Mouse (Mus musculus) fat pad, adult 2 months (tissue): Measurements from ENCODE around the gene Eif6.
A peak's percentile ranks its signal among the peaks of the same experiment; 100 is the strongest.
"Not testable (repeated sequence)": the region's sequence is repeated elsewhere in the genome, so short reads cannot be mapped to it uniquely, and the experiment has no call there.

Experiments used
- DNase-seq: peaks from one replicate; pipeline ENCODE4 v3.0.0-alpha.2; 2011; ENCODE audit warnings: low read depth, low spot score; ENCODE audit errors: extremely low read depth

Gene Eif6

GRCm38 (mm10) chr2:155826630-155827424 is at the start of gene Eif6:
Eif6 (minus strand) TSS chr2:155826925.
- no peak for DNase-seq

DNA sequence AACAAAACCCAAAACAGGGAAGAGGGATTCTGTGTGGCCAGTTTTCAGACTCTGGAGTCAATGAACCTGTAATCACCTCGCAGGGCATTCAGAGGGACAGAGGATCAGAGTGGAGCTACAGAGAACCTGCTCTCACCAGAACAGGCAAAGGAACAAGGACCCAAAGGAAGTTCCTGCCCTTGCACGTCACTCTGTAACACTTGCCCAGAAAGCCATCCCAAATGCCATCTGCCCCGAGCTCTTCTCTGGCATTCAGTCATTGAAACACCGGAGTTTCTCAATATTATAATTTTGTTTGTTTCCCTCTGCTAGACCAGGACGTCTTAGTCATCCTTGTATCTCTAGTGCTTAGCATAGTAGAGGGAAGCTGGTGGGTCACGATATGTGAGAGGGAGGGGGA is 46.9 kb upstream of the Eif6 start:
- DNase-seq: no peak

DNA sequence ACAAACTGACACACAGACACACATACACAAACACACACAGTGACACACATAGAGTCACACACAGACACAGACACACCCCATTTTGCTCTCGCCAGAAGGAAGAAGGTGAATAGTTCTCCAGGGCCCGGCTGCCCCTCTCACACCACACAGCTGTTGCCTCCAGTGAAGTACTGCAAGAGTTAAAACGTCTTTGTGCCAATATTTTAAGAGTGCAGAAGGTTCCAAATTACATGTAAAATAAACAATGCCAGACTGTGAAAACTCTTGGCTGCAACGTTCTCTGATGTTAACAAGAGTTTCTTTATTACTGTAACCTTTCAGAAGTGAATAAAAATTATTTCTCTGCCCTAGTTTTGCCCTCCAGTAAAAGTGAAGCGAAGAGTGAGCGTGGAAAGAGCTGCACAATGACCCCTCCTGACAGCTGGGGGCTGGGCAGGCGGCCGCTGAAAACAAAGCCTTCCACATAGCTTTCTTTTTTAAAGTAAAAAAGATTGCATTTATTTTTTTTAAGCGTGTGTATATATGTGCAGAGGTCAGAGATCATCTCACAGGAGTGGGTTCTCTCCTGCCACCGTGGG is 46.3 kb upstream of the Eif6 start:
- DNase-seq: no peak

GRCm38 (mm10) chr2:155872486-155872885 is 45.8 kb upstream of the Eif6 start:
- no peak for DNase-seq

DNA sequence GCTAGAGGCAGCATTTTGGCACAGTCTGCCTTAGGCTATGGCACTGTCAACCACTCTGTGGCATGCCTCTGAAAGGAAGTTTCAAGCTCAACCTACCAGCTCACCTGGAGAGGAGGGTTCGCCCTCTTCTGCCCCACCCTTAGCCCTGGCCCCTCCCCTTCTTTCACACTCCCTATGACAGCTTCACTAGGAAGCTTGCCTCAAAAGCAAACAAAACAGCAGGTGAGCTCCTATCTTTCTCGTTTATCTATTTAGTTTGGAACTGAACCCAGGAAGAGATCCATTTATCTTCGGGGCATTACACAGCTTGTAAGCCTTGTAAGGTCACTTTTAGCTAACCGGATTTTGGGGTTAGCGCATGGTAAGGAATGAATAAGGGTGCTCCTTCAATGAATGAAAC is 43.0 kb upstream of the Eif6 start:
- DNase-seq: peak; percentile 81

DNA sequence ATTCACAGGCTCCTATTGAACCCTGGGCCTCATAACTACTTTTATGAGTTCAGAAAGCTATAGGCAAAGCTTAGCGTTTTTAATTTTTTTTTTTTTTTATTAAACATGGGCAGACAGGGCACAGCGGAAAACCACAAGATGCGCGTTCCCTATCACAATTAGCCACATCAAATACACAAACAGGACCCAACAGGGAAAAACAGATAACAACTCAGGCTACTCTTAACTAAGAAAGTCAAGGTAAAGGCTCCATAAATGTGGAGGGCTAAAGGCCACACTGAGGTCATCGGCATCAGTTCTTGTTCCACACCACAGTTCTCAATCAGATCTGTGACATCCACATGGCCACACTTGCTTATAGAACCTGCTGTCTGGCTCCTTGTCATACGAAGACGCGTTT is 41.6 kb upstream of the Eif6 start:
- no peak for DNase-seq

DNA sequence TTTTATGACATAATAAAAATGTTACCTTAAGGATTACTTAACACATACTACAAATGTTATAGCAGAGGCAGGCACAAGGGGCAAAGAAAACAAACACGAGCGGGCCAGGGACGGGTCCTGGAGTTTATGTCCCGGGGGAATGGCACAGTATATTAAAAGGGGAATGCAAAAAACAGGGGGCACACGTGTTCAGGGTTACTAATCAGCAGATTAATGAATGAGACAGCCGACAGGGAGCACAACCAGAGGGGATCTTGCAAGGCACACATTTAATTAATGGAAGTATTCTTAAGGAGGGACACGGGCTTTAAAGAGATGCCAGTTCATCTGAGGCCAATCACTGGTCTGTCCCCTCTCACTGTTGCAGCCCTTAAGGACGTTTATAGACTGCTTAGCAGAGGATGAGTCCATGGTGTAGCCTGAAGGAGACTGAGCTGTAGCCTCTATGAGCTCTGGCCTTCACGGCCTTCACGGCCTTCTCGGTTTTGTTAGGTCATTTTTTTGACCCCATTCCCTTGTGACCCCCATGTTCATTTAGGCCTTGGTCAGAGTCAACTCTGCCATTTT is 36.7 kb upstream of the Eif6 start:
- no peak for DNase-seq

GRCm38 (mm10) chr2:155862573-155863300 is 36.0 kb upstream of the Eif6 start:
- no peak for DNase-seq

GRCm38 (mm10) chr2:155861581-155861980 is 34.9 kb upstream of the Eif6 start:
- no peak for DNase-seq

DNA sequence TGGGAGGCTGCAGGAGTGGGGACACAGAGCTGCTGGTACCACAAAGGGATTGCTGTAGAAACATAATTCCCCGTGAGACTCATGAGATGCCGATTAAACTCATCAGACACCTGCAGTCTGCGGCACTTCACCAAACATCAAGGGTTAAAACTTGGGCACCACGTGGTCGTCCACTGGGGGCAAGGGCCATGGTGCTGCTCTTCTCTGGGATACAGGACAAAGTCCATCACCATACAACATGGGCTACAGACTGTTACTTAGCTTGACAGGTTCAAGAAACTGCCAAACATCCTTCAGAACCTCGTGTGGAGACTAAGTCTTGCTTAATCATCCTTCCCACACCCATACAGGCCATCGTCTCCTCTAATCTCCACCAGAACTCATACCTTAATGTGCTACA is 33.4 kb upstream of the Eif6 start:
- no peak for DNase-seq

DNA sequence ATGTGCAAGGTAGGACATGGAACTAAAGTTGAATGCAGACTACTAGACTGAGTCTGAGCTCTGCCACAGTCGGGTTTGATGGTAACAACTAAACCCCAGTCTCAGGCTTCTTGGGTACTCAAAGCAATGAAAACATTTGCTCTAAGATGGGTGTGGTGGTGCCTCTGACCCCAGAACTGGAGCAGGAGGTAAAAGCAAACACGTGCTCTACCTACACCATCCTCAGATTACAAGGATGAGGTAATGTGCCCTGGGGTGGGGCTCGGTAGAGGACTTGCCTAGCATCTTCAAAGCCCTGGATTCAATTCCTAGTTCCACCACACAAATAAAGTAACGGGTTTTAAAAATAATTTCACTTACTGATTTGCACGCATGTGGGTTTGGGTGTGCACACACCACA is 25.8 kb upstream of the Eif6 start:
- no peak for DNase-seq

DNA sequence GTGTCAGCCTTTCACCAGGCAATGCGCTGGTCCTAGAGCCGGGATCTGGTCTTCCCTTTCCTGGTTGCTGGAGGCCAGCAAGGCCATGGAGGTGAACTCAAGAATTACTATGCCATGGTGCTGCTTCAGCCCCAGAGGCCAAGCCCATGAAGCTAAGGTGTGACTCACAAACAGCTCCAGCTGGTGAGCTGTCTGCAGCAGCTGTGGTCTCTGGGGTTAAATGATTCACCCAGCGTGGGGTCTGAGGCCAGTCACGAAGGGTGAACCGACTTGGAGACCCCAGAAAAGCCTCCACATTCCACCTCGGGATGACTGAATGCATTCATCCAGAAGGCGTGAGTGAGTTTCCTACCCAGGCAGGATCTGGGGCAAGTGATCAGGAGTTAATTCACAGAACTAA is 23.4 kb upstream of the Eif6 start:
- no peak for DNase-seq

GRCm38 (mm10) chr2:155849464-155849863 is 22.7 kb upstream of the Eif6 start:
- DNase-seq: no peak

DNA sequence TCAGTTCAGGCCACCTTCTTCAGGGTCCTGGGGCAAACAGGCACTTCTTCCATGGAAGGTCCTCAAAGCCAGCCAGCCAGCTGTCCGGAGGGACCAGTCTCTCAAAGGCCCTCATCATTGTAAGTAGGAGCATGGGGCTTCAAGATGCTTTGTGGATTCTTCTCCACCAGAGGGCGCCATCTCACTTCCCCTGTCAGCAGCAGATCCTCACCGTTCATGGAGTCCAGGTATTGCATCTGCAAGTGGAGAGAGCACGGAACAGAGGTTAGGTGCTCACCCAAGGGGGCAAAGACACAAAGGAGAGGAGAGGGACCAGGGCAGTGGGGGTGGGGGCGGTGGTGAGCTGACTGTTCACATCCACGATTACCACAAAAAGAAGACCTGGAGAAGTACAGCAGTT is 21.6 kb upstream of the Eif6 start:
- no peak for DNase-seq

DNA sequence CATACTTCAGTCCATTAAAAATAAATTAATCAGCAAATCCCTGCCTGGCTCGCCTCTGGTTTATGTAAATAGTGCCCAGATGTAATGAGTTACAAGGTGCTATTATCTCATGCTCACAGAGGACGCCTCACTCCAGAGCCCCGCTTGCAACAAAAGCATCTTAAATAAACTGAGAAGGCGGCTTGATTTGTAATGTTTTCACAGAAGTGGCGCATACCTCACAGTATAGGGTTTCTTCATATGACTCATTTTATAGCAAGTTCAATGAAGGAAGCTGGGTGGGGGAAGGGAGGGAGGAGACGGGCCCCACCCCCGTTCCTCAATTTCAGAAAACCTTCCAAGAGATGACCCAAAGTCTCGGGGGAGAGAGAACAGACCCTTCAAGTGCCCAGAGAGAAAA is 20.2 kb upstream of the Eif6 start:
- DNase-seq: no peak

DNA sequence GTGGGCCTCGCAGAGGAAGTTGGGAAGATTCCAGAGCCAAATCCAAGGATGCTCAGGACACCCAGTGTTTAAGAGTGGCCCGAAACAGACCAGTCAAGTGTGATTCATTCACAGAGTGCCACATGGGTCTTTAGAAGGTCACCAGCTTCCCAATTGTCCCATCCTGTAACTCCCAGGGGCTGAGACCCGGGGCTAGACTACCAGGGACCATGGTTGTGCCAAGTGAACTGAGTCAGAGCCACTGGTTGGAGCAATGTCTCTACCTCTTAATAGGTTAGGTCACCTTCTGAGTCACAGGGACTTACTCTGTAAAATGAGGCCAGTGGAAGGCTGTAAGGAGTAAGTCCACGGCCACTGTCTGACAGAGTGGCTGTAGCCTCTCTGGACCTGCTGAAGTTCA is 12.2 kb upstream of the Eif6 start:
- DNase-seq: no peak

DNA sequence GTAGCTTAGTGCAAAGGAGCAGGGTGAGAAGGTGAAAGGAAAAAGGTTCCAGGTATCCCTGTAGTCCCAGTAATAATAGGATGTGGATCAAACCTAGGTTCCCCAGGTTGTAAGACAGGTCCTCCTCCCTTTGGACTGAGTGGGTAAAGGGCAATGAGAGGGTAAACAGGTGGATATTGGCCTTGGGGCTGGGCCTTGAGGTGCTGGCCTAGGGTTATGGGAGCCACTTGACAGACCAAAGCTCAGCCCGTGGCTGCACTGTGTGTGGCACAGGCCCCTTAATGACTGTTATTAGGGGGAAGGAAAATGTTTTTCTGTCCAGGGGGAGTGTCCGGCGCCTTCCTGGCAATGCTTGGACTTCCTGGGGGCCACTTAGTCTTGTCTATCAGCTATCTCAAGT is 11.2 kb upstream of the Eif6 start:
- DNase-seq: no peak

DNA sequence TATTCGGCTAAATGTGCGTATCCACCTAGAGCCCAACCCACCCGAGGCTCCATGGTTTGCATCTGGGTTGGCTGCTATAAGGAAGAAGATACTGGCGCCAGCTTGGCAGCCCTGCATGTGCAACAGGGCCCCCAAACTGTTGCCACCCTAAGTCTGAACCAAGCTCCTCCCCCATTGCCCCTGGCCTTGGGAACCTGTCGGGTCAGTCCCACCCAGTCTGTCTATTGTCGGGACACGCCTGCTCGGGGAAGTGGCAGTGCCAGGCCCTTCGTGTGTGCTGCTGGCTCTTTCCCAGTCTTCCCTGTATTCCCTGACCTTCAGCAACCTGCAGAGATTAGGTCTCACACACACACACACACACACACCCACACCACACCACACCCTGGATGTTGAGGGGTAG is 8.0 kb upstream of the Eif6 start, which contains the start of gene Fam83c:
Gene Fam83c (minus strand): TSS at position 123 of the 400 bp plus-strand sequence.
- no peak for DNase-seq

GRCm38 (mm10) chr2:155832087-155832486 is 5.4 kb upstream of the Eif6 start:
- not testable (repeated sequence) for DNase-seq

- no peak for DNase-seq
These were observed 4.6 kb upstream of the Eif6 start for GRCm38 (mm10) chr2:155831302-155831701.

DNA sequence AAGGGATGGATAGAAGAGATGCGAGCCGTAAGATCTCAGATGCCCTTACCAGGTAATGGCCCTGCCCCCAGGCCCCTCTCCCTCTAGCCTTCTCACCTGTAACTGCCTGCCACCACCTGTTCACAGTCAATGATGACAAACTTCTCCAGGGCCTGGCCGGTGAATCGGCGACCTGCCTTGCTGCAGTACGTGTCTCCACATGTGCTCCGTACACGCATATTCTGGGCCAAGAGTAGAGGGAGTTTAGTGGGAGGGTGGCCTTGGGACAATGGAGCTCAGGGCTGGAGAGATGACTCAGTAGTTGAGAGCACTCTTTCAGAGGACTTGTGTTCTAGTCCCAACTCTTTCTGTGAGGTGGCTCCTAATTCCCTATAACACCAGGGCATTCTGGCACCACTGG is 4.1 kb upstream of the Eif6 start:
- DNase-seq: no peak
